Mouse (Mus musculus): Measurements from ENCODE around the gene Eln.
A peak's percentile ranks its signal among the peaks of the same experiment; 100 is the strongest.

The Eln gene

DNA sequence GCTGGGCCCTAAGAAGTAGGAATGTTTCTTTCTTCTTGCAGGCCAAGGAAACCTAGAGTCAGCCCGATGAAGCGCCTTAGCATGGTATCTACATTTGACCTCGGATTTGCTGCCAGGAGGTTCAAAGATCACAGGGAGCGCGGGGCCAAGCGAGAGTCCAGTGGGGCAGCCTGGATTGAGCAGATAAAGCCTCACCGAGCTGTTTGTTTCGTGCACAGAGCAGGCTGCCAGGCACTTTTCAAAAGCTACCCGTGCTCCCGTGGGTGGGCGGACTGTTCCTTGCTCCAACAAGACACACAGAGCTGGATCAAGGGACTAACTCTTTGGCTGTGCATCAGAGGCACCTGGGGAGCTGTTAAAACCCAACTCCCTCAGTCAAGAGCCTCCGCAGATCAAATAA is 3.1 kb downstream of the Eln start:
- DNase-seq (ENCODE audit: low read depth) = no peak

GRCm38 (mm10) chr5:134742221-134742795 is 4.8 kb downstream of the Eln start:
- DNase-seq (ENCODE audit: low read depth) = no peak

DNA sequence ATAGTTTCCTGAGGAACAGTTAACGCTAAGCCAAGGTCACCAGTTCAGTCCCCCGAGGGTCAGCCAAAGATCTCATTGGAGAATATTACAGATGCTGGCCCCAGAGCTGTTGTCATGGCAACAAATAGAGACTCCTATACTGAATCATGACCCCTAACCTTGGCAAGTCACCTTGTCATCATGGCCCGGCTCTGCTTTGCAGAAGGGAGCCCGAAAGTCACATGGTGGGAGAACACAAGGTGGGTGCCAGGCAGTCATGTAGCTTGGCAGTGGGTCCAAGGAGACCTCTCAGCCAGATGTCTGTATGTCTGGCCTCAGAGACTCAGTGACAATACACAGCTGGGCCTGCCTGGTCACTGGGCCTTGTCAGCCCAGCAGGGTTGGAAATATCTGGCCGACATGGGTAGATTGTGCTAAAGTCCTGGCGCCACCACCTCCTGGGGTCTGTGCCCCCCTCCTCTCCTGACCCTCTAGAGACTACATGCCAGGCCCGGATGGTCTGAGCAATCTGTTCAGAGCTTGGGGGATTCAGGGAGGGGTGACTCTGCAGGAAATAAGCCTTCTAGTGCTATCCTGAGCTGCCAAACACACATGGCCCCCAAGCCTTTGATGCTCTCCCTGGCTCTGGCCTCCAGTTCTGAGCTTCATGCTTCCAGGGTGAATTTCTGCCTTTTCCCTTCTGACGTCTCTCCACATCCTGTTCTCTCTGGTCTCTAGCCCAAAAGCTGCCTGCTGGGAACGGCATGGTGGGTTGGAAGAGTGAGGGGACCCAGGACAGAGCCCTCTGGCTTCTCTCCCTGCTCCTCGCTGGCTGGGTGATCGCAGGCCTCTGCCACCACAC is 6.4 kb downstream of the Eln start:
- no peak for DNase-seq (ENCODE audit: low read depth)

DNA sequence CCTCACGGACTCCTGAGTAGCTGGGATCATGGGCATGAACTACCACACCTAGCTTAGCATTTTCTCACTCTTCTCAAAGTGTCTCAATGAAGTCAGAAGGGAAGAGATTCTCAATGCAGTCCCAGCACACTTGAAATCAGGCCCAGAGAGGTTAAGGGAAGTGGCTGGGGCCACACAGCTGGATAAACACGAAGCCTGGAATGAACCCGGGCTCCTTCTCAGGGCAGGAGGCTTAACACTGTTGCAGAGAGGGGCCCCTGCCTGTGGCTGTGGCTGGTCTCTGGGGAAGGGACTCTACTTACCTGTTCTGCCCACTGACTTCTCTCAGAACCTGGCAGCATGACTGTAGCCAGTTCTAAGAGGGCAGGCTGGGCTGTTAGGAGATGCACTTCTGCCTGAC is 7.2 kb downstream of the Eln start:
- no peak for DNase-seq (ENCODE audit: low read depth)

DNA sequence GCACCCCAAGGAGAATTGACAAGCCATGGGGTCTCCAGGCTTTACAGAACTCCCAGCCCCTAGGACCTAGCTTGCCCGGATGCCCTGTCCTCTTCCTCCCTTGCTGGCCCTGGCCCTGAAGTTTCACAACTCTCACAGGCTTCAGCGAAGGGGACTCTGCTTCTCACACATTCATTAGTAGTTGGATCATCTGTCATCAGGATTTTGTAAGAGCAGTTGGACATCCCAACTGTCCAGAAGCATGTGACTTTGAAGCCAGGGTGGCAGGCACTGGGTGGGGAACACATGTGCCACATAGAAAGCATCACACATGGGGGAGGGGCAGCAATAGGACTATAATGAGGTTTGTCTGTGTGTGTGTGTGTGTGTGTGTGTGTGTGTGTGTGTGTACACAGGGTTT is 12.2 kb downstream of the Eln start:
- DNase-seq (ENCODE audit: low read depth) = no peak

GRCm38 (mm10) chr5:134734072-134734471 is 13.1 kb downstream of the Eln start:
- DNase-seq (ENCODE audit: low read depth) = no peak

- no peak for DNase-seq (ENCODE audit: low read depth)
These were observed 13.9 kb downstream of the Eln start for GRCm38 (mm10) chr5:134733241-134733640.

GRCm38 (mm10) chr5:134729124-134729523 is 18.0 kb downstream of the Eln start:
- DNase-seq (ENCODE audit: low read depth) = no peak

DNA sequence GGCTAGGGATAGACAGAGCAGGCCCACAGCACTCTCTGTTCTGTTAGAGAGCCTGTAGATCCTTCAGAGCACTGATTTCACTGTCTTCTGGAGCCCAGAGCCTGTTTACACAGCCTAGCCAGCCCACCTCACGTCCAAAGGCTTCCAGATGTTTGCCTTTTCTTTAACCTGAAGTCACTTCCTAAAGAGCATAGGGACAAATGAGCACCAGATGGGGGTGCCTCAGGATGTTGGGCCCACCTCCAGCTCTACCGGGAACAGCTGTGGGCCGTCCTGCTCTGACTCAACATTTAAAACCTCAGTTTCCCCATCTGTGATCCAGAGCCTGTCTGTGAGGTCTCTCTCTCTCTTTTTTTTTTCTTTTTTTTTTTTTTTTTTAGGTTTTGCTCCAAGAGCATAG is 18.6 kb downstream of the Eln start:
- no peak for DNase-seq (ENCODE audit: low read depth)

DNA sequence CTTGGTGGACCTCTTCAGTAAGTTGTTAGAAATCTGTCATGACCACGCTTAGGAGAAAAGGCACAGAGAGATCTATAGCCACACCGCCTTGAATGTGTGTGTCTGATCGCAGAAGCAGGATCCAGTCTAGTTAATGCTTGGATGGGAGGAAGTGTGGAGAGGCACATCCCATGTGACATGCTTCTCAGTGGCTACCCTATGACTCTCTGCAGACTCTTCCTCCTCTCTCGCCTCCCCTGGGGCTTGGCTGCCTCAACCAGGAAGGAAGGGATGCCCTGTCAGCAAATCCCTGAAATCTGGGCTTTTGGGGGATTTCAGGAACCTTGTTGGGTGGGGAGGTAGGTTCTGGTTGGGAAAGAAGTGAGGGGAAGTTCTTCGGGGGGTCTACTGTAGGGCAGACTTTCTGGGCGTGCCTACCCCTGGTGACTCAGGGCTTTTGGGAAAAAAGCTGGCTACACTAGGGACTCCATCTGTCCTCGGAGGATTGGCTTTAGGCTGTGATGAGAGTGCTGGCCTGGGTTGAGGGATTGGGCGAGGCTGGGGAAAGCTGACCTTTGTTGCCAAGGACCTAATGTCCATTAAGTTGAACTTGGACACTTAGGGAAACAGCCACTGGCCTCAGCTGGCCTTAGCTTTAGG is 20.0 kb downstream of the Eln start:
- no peak for DNase-seq (ENCODE audit: low read depth)

- DNase-seq (ENCODE audit: low read depth) = no peak
These were observed 21.8 kb downstream of the Eln start for GRCm38 (mm10) chr5:134725299-134725698.

DNA sequence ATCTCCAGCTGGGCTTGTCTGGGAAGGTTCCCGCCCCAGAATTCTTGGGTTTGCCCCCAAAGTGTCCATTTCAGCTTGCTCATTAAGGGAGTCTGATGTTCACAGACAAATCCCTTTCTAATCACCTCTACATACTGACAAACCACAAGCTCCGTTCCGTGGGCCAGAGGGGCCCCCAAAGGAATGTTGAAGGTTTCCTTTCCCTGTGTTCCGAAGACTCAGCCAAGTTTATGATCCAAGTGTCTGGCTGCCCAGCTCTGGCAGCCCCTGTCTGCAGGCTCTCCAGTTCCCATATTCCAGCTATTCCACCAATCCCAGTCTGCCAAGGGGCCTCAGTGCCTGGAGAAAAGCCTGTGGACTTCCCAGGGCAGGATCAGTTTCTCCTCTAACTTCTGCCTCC is 27.1 kb downstream of the Eln start:
- no peak for DNase-seq (ENCODE audit: low read depth)

DNA sequence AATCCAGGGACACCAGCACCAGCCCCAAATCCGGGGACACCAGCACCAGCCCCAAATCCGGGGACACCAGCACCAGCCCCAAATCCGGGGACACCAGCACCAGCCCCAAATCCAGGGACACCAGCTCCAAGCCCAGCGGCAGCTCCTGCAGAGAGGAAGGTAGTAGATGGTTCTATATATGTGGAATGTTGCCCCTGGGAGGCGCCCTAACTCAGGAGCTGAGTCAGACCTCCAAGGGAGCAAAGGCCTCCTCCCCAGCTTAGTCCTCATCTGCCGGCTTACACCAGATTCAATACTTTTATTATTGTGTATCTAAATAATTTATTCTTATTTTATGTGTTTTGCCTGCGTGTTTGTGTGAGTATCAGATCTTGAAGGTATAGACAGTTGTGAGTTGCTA is 36.0 kb downstream of the Eln start:
- no peak for DNase-seq (ENCODE audit: low read depth)

DNA sequence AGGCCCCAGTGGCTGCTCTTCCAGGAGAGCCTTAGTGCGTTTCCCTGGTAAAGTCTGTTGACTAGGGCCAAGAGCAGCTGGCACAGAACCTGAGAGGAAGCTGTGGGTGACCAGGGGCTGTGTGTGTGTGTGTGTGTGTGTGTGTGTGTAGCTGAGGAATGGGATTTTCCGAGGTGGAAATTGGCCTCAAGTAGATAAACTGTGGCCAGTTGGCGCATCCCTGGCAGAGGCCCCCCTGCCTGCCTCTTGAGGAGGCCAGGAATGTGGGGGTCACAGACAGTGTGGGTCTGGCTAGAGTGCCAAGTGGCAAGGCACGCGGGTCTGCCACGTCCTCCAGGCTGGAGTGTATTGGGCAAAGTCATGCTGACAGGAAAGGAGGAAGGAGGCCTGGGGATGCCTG is 37.8 kb downstream of the Eln start:
- DNase-seq (ENCODE audit: low read depth) = no peak

DNA sequence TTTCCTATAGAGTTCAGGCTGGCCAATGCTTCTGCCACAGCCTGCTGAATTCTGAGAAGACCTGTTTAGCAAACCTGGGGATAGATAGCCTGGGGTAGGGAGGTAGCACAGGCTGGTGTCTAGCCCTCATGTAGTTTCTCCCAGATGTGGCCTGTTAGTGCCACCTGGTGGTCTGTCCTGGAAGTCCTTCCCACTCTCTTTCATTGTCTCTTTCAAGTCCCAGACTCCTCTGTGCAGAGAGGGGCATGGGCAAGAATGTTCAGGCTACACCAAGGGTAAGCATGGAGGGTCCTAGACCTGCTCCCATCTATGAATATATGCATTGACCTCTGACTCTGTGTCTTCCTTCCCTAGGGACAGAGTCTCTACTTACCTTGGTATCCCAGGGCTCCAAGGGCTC is 43.0 kb downstream of the Eln start:
- peak; percentile 69 for DNase-seq (ENCODE audit: low read depth)

- DNase-seq (ENCODE audit: low read depth) = no peak
These were observed 51.6 kb downstream of the Eln start for GRCm38 (mm10) chr5:134695539-134695938.

- no peak for DNase-seq (ENCODE audit: low read depth)
These were observed 52.0 kb downstream of the Eln start for GRCm38 (mm10) chr5:134695082-134695481.

- no peak for DNase-seq (ENCODE audit: low read depth)
These were observed 54.4 kb downstream of the Eln start for GRCm38 (mm10) chr5:134692704-134693103.

DNA sequence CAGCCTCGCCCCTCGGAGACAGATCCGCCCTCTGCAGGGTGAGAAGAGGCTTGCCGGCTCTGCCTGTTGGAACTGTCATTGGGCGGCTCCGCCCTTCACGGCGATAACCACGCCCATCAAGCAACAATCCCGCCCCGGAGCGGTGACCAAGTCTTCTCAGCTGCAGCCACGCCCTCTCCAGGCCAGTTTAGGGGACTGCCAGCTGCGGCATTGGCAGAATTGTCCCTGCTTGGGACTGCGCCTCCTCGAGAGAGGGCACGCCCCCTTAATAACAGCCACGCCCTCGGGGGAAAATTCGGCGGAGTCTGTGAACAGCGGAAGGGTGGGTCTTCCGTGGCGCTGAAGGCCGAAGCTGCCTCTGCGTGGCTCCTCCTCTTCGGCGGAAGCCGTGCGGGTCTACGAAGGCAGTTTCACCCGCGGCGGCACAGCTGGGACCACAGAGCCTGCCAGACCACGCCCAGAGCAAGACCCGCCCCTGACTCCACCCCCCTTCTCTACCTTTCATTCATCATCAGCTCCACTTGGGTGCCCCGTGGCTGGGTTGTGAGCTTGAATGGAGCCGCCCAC is 58.3 kb downstream of the Eln start:
- peak; percentile 99 for DNase-seq (ENCODE audit: low read depth)

GRCm38 (mm10) chr5:134688086-134688717 is 58.9 kb downstream of the Eln start, which contains the start of gene Limk1:
Gene Limk1 (minus strand): TSS chr5:134688598.
- no peak for DNase-seq (ENCODE audit: low read depth)

DNA sequence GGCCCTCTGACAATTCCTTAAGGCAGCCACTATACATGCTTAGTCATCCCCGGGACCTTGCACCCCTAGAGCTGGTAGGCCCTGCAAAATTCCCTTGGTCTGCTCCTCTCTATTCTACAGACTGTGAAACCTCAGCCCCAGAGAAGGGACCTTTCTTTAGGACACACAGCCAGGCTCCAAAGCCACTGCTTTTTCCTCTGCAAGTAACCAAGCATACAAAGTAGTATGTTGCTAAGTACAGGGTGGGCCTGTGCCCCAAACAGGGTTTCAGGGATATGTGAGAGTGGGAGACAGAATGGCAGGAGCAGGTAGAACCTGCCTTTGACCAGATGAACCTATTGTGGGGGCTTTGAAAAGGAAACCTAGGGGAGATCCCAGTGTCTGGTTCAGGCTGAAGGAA is 59.9 kb downstream of the Eln start:
- no peak for DNase-seq (ENCODE audit: low read depth)

- no peak for DNase-seq (ENCODE audit: low read depth)
These were observed 60.6 kb downstream of the Eln start for GRCm38 (mm10) chr5:134686541-134686940.

DNA sequence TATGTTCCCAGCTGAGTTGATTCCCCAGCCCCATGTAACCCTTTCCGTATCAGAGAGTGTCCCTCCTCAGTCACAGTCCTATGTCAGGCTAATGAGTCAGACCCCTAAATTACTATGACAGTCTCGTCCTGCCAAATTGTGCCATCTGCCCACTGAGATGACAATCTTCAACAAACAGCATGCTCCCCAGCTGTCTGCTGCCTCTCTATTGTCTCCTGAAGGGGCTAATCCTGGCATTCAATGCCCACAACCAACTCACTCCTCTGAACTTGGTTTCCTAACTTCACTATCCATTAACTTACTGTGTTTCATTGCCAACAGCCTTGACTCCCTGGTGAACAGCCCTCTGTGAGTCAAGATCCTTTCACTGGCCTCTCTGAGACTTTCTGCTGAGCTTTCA is 62.7 kb downstream of the Eln start:
- no peak for DNase-seq (ENCODE audit: low read depth)

All from c-Kit-positive CD71-negative TER-119-negative erythroid progenitor cells, embryonic 14.5 days (primary cell).